Mouse (Mus musculus) neural tube, embryonic 14.5 days (tissue): ENCODE measurements around the gene Me3. TPM values are rescaled to one million over a fixed set of nuclear protein-coding genes. Genes with fewer than 3 reads are reported as not detected.

Experiments
- polyA plus RNA-seq: library from polyadenylated mRNA; unstranded; fragments of >200 nt; fragmentation: Nextera tagmentation; extraction: Ambion mirVana; gene quantifications from 2 replicates; pipeline ENCODE4 v1.2.1, GENCODE M21; 2014

The Me3 gene
- polyA plus RNA-seq, 1 experiment from 2014 or later: 17.8 TPM

Other genes with a start within 250 kb of the Me3 start
- gene Tmem135, start 228.2 kb upstream of the Me3 start, polyA plus RNA-seq: 31.7 and 36.4 TPM in 2 replicates
- gene Fzd4, start 228.0 kb upstream of the Me3 start, polyA plus RNA-seq: 2.8 and 3.8 TPM in 2 replicates
- 4.5 and 17.8 TPM in 2 replicates for gene Prss23, start 105.2 kb upstream of the Me3 start, polyA plus RNA-seq